Mouse (Mus musculus) E14TG2a.4 (cell line): ENCODE measurements at regions not wholly inside any gene's neighbourhood (a gene's known extent, or its start where the extent isn't known, plus 50 kb on each side); places are given as distances from the start of the nearest gene placed in this dataset.

ENCODE experiments used
- H3K27me3 ChIP-seq: 2 replicates; pipeline ENCODE4 v1.6.1; 2014; ENCODE audit warnings: low read length, control low read depth; ENCODE audit not compliant: insufficient read depth
- H3K36me3 ChIP-seq: 2 replicates; pipeline ENCODE4 v1.6.1; 2014; ENCODE audit warnings: low read length, control low read depth; ENCODE audit not compliant: insufficient read depth
- H3K4me1 ChIP-seq: replicated peaks from 2 replicates; pipeline ENCODE4 v1.6.1; 2014; ENCODE audit warnings: low read depth, low read length, control low read depth
- H3K4me3 ChIP-seq: replicated peaks from 2 replicates; pipeline ENCODE4 v1.5.1; 2014; ENCODE audit warnings: mild to moderate bottlenecking, low read length
- H3K9me3 ChIP-seq: 2 replicates; pipeline ENCODE4 v1.6.1; 2014; ENCODE audit warnings: low read length, control low read depth
- CTCF ChIP-seq: conservative IDR thresholded peaks from 2 replicates; pipeline ENCODE4 v1.5.1; 2014; ENCODE audit warnings: low read length
- NANOG ChIP-seq: IDR thresholded peaks from 2 replicates; pipeline ENCODE4 v1.6.1; 2014; ENCODE audit warnings: borderline replicate concordance, low read length, mixed read lengths
- POU5F1 ChIP-seq: IDR thresholded peaks from 2 replicates; pipeline ENCODE4 v1.6.1; 2014; ENCODE audit warnings: low read length, borderline replicate concordance

DNA sequence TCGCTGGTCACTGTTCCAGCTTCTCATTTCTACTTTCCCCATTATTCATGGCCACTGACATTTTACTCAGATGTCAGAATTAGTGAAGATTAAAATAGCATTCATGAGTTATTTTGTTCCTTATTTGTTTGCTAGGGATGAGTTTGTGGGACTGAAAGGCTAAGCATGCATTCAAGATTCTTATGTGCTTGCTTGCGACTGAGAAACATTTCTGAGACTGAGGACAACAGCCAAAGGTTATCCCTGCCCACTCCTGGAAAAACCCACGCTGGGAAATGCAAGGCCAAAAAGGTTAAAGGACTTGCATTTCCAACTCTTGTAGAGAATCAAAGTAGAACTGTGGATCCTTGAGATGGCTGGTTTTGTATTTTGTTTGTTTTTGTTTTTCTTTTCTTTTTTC lies 192.0 kb upstream of the Gm5148 start:
- TF ChIP-seq NANOG: no peak
- TF ChIP-seq CTCF: no peak
- H3K36me3 ChIP-seq: no peaks in the 10 kb centered on the region
- no peak overlapping the region for H3K4me3 ChIP-seq
- no peaks in the 10 kb centered on the region for H3K9me3 ChIP-seq
- peaks cover 5% of the 10 kb centered on the region; the same call in 1 of the 2 replicates for H3K27me3 ChIP-seq
- no peaks in the 10 kb centered on the region for H3K4me1 ChIP-seq

GRCm38 (mm10) chr3:37915673-37916072 lies 191.4 kb upstream of the Gm5148 start:
- no peaks in the 10 kb centered on the region; the same call in 1 of the 2 replicates for H3K27me3 ChIP-seq
- H3K4me1 ChIP-seq: no peaks in the 10 kb centered on the region
- no peaks in the 10 kb centered on the region for H3K36me3 ChIP-seq
- no peaks in the 10 kb centered on the region for H3K9me3 ChIP-seq
- no peak for TF ChIP-seq POU5F1
- TF ChIP-seq NANOG: no peak
- TF ChIP-seq CTCF: no peak
- no peak overlapping the region for H3K4me3 ChIP-seq

- H3K36me3 ChIP-seq: no peaks in the 10 kb centered on the region
- TF ChIP-seq CTCF: no peak
- no peak for TF ChIP-seq POU5F1
- TF ChIP-seq NANOG: no peak
- H3K4me3 ChIP-seq: no peak overlapping the region
- H3K9me3 ChIP-seq: peaks cover 8% of the 10 kb centered on the region; the same call in 1 of the 2 replicates
- no peaks in the 10 kb centered on the region; the same call in 1 of the 2 replicates for H3K27me3 ChIP-seq
- H3K4me1 ChIP-seq: no peaks in the 10 kb centered on the region
Measured at GRCm38 (mm10) chr3:37914136-37914535, 189.8 kb upstream of the Gm5148 start.

- Histone ChIP-seq H3K9me3 (peaks cover 12% of the 10 kb centered on the region; the same call in 1 of the 2 replicates), H3K4me1 (no peaks in the 10 kb centered on the region), H3K36me3 (no peaks in the 10 kb centered on the region), H3K27me3 (no peaks in the 10 kb centered on the region), H3K4me3 (no peak overlapping the region)
- TF ChIP-seq NANOG: no peak
- TF ChIP-seq POU5F1: no peak
- no peak for TF ChIP-seq CTCF
Measured at GRCm38 (mm10) chr3:37909821-37910220, 185.5 kb upstream of the Gm5148 start.

DNA sequence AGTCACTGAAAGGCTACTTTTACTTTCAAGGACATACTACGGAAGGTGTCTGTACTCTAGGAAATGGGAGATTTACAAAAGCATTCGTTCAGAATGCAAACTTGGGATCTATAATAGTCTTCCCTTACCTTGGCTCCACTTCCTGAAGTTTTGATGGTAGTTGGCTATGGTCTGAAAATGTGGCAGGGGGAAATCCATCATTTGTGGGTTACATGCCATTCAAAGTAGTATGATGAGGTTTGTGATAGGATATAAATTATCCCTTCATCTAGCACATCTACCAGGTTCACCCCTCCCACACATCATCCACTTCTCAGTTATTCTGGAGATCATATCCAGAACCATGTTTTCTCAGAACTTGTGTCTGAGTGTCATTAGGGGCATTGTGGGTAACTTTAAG lies 184.7 kb upstream of the Gm5148 start:
- peaks cover 12% of the 10 kb centered on the region; the same call in 1 of the 2 replicates for H3K9me3 ChIP-seq
- no peaks in the 10 kb centered on the region for H3K27me3 ChIP-seq
- TF ChIP-seq POU5F1 (no peak), CTCF (no peak), NANOG (no peak)
- H3K4me1 ChIP-seq: no peaks in the 10 kb centered on the region
- H3K4me3 ChIP-seq: no peak overlapping the region
- no peaks in the 10 kb centered on the region for H3K36me3 ChIP-seq

GRCm38 (mm10) chr3:37908456-37908855 lies 184.2 kb upstream of the Gm5148 start:
- Histone ChIP-seq H3K4me1 (no peaks in the 10 kb centered on the region), H3K4me3 (no peak overlapping the region), H3K27me3 (no peaks in the 10 kb centered on the region), H3K36me3 (no peaks in the 10 kb centered on the region), H3K9me3 (peaks cover 12% of the 10 kb centered on the region; the same call in 1 of the 2 replicates)
- no peak for TF ChIP-seq CTCF
- no peak for TF ChIP-seq NANOG
- no peak for TF ChIP-seq POU5F1

DNA sequence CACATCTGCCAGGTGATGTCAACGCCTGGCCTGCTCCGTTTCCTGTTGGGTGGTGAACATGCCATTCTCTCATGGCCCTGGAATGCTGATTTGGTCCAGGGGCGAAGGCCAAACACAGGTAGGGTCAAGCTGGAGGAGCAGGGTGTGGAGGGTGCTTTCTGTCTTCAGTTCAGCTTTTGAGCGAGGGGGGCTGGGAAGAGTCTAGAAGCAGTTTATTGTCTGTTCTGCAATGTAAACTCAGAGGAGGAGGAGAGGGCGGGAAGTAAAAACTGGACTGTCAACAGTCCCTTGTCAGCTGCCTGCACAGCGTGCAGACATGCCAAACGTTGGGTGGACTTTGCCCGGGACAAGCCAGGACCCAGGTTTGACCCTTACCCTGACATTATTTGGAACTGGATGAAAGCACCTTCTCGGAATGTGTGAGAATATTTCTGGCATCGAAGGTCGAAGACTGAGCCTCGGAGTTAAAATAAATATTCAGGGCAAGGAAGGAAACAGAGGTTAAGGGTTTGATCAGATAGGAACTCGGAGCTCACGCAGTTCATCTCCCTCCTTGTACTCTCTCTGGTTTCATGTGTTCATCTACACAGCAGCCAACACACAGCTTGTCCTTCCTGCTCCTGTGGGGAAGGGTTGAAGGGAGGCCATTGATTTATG lies 183.3 kb upstream of the Gm5148 start:
- Histone ChIP-seq H3K9me3 (peaks cover 12% of the 10 kb centered on the region; the same call in 1 of the 2 replicates), H3K27me3 (no peaks in the 10 kb centered on the region), H3K4me3 (no peak overlapping the region), H3K36me3 (no peaks in the 10 kb centered on the region), H3K4me1 (no peaks in the 10 kb centered on the region)
- TF ChIP-seq POU5F1: no peak
- no peak for TF ChIP-seq CTCF

DNA sequence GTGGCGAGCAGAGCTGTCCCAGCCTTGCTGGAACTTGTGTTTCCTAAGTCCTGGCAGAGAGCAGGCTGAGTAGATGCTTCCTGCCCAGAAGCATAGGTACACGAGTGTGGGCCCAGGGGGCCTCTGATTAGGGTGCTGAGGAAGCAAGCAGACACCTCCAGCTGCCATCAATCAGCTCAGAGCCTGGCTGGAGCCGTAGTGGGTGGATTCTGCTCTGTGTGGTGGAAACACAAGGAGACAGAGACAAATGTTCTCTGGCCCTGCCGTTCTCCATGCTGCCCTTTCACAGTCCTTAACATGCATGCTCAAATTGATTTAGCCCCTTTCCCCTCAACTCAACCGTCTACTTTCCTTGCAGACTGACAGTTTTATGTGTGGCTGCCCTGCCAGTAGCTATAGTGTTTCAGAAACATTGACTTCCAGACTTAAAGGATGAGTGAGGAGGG lies 182.5 kb upstream of the Gm5148 start:
- TF ChIP-seq POU5F1 (no peak), CTCF (no peak), NANOG (no peak)
- Histone ChIP-seq H3K27me3 (no peaks in the 10 kb centered on the region), H3K36me3 (no peaks in the 10 kb centered on the region), H3K9me3 (peaks cover 12% of the 10 kb centered on the region; the same call in 1 of the 2 replicates), H3K4me3 (no peak overlapping the region), H3K4me1 (no peaks in the 10 kb centered on the region)

DNA sequence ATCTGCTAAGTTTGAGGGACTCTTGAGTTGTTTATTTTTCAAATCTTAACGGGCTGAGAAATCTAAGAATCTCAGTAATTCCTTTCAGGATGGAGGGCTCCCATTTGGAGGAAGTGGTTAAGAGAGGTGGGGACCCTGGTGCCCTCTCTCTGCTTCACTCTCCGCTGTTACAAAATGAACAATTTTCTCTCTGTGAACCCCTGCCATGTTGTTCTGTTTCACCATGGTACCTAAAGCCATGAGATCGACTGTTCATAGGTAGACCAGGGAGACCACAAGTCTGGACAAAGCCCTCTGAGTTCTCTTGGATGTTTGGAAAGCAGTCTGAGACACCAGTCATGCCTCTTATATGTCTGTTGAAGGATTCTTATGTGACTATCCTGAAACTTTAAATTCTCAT lies 179.9 kb upstream of the Gm5148 start:
- Histone ChIP-seq H3K4me1 (no peaks in the 10 kb centered on the region), H3K4me3 (no peak overlapping the region), H3K27me3 (no peaks in the 10 kb centered on the region), H3K9me3 (peaks cover 5% of the 10 kb centered on the region; the same call in 1 of the 2 replicates), H3K36me3 (no peaks in the 10 kb centered on the region)
- TF ChIP-seq POU5F1: no peak
- TF ChIP-seq NANOG: no peak
